Comparison of ENCODE assay signal across 8 mouse cellular contexts in the genomic region with DNA sequence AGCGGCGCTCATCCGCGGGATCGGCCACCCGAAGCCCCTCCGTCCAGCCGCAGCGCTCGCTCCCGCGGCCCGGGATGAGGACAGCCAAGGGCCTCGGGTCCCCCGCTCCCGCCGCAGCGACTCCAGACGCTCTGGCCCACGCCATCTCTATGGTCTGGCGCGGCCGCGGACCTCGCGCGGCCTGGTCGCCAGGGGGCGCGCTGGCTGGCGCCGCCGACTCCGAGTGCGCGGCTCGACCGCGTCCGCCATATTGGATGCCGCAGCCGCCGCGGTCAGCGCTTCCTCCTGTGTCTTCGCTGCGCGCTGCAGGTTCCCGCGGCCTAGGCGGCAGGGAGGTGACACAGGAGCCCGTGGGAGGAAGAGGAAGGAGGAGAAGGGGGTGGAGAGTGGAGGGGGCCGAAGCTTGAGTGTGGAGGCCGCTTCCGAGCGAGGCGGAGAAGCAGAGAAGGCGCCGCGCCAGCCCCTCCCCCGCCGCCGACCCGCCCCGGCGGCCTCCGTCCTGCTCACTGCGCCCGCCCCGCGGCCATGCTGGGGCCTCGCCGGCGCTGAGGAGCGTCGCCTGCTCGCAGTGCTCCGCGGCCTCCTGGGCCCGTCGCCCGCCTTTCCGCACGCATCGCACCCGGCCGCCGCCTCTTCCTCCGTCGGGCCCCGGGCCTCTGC. TPM values are rescaled to one million over a fixed set of nuclear protein-coding genes. Genes with fewer than 3 reads are reported as not detected.
A peak's percentile ranks its signal among the peaks of the same experiment; 100 is the strongest.
DNase-seq lines count a peak whose midpoint lies in the region; ATAC-seq lines count a peak whose summit lies in the region.

TSS of gene Scaf8 (plus strand) at position 253 of the 660 bp plus-strand sequence.

- peak within 1 kb of the TSS; percentile 96 for H3K4me3 ChIP-seq in embryonic facial prominence, embryonic 14.5 days (ENCODE audit: low read depth, low read length)
- H3K4me3 ChIP-seq in kidney, embryonic 14.5 days (ENCODE audit: low read length), result peak within 1 kb of the TSS; percentile 71
- peak within 1 kb of the TSS; percentile 80 for H3K4me3 ChIP-seq in limb, embryonic 15.5 days

- H3K27ac ChIP-seq in embryonic facial prominence, embryonic 14.5 days (replicated peaks; ENCODE audit: low read depth, low read length), result peak within 1 kb of the TSS; percentile 99
- H3K27ac ChIP-seq in kidney, embryonic 14.5 days (ENCODE audit: low read depth, low read length), result peak within 1 kb of the TSS; percentile 99
- H3K27ac ChIP-seq in limb, embryonic 15.5 days, result peak within 1 kb of the TSS; percentile 99

- H3K9ac ChIP-seq in embryonic facial prominence, embryonic 14.5 days (ENCODE audit: low read depth, low read length), result peak within 1 kb of the TSS; percentile 98
- peak within 1 kb of the TSS; percentile 95 for H3K9ac ChIP-seq in kidney, embryonic 14.5 days (ENCODE audit: low read depth, low read length)
- peak within 1 kb of the TSS; percentile 95 for H3K9ac ChIP-seq in limb, embryonic 15.5 days

- peaks cover 15% of the 10 kb centered on the region for H3K4me1 ChIP-seq in embryonic facial prominence, embryonic 14.5 days (ENCODE audit: control insufficient read depth, insufficient read depth, low read length)
- peaks cover 12% of the 10 kb centered on the region; the same call in 1 of the 2 replicates for H3K4me1 ChIP-seq in kidney, embryonic 14.5 days (ENCODE audit: control insufficient read depth, insufficient read depth, low read length)
- H3K4me1 ChIP-seq in limb, embryonic 15.5 days, result peaks cover 19% of the 10 kb centered on the region; the same call in 1 of the 2 replicates

- peak; percentile 96 for ATAC-seq in embryonic facial prominence, embryonic 14.5 days (ENCODE audit: low read depth)
- peak; percentile 95 for ATAC-seq in kidney, embryonic 14.5 days (ENCODE audit: low FRiP score, low TSS enrichment)
- peak; percentile 95 for ATAC-seq in limb, embryonic 15.5 days (ENCODE audit: insufficient number of reproducible peaks, low FRiP score, low TSS enrichment, low read depth)

- no peaks in the 10 kb centered on the region for H3K36me3 ChIP-seq in embryonic facial prominence, embryonic 14.5 days (ENCODE audit: control insufficient read depth, insufficient read depth, low read length)
- no peaks in the 10 kb centered on the region for H3K36me3 ChIP-seq in kidney, embryonic 14.5 days (ENCODE audit: control insufficient read depth, insufficient read depth, low read length)
- no peaks in the 10 kb centered on the region for H3K36me3 ChIP-seq in limb, embryonic 15.5 days

- H3K9me3 ChIP-seq in embryonic facial prominence, embryonic 14.5 days (ENCODE audit: control insufficient read depth, low read length), result no peaks in the 10 kb centered on the region
- no peaks in the 10 kb centered on the region for H3K9me3 ChIP-seq in kidney, embryonic 14.5 days (ENCODE audit: control insufficient read depth, low read length)
- H3K9me3 ChIP-seq in limb, embryonic 15.5 days, result no peaks in the 10 kb centered on the region

- peak within 1 kb of the TSS; percentile 73 for H3K4me2 ChIP-seq in embryonic facial prominence, embryonic 14.5 days (ENCODE audit: low read depth, low read length)
- peak within 1 kb of the TSS; percentile 71 for H3K4me2 ChIP-seq in kidney, embryonic 14.5 days (replicated peaks; ENCODE audit: low read depth, low read length)
- peak within 1 kb of the TSS; percentile 59 for H3K4me2 ChIP-seq in limb, embryonic 15.5 days

- no peaks in the 10 kb centered on the region for H3K27me3 ChIP-seq in embryonic facial prominence, embryonic 14.5 days (replicated peaks; ENCODE audit: control insufficient read depth, insufficient read depth, low read length)
- no peaks in the 10 kb centered on the region for H3K27me3 ChIP-seq in kidney, embryonic 14.5 days (ENCODE audit: control insufficient read depth, insufficient read depth, low read length)
- no peaks in the 10 kb centered on the region for H3K27me3 ChIP-seq in limb, embryonic 15.5 days

- under 1% methylated on average over 35 of the region's 91 CpGs for WGBS in embryonic facial prominence, embryonic 14.5 days
- WGBS in kidney, embryonic 14.5 days, result under 1% methylated on average over 84 of the region's 91 CpGs
- under 1% methylated on average over 76 of the region's 91 CpGs for WGBS in limb, embryonic 15.5 days

- DNase-seq in 3T3-L1 (ENCODE audit: low read depth, low spot score), result peak; percentile 86
- DNase-seq in adrenal gland, postnatal 4 days (ENCODE audit: low spot score in 2 of 2), result peak; percentile 86 to 92
- peak; percentile 92 for DNase-seq in embryonic facial prominence, embryonic 14.5 days (ENCODE audit: low spot score)
- peak; percentile 88 for DNase-seq in heart, adult 8-10 months (ENCODE audit: low spot score)
- peak; percentile 79 to 90 for DNase-seq in monocyte, adult 2 months (ENCODE audit: low read depth in 1 of 2, low spot score in 2 of 2)
- DNase-seq in spleen, postnatal 36 days (ENCODE audit: low spot score in 2 of 2), result peak; percentile 90

RNA-seq across cellular contexts. Expression of gene Scaf8, which starts in this region (rescaled TPM):
- 10 to 100 TPM; 57.3 to 60.4 TPM for total RNA-seq in adrenal gland, postnatal 4 days (2021)
- polyA plus RNA-seq in embryonic facial prominence, embryonic 14.5 days (2014; fragmentation: Nextera tagmentation; extraction: Ambion mirVana), result 21.5 and 23.4 TPM in 2 replicates
- total RNA-seq in heart, adult 8-10 months (2022), result 10 to 100 TPM; 25.8 to 30.8 (median 29.1) TPM
- 18.7 and 35.9 TPM in 2 replicates for polyA plus RNA-seq in kidney, embryonic 14.5 days (2014; fragmentation: Nextera tagmentation; extraction: Ambion mirVana)
- polyA plus RNA-seq in limb, embryonic 15.5 days (2015; fragmentation: Nextera tagmentation; extraction: Ambion mirVana), result 18.7 and 19.1 TPM in 2 replicates

Comparison
In these comparisons a context has a peak if more than half of its experiments do, and no peak if none do; other contexts are left out.
1. Peak in every context shown above with its lines: DNase-seq, ATAC-seq, H3K4me3 ChIP-seq and H3K27ac ChIP-seq.